Mouse (Mus musculus) limb, embryonic 15.5 days (tissue): ENCODE results near the gene Nploc4. TPM values are rescaled to one million over a fixed set of nuclear protein-coding genes. Genes with fewer than 3 reads are reported as not detected.
"Not testable (repeated sequence)": the region's sequence is repeated elsewhere in the genome, so short reads cannot be mapped to it uniquely, and the experiment has no call there.

ENCODE experiments used
- ATAC-seq: fragments of 200-750 bp; cut with Nextera tagmentation; 2 replicates; pipeline ENCODE4 v1.8.0; 2017; ENCODE audit warnings: low read depth, moderate TSS enrichment; ENCODE audit not compliant: insufficient number of reproducible peaks, low FRiP score, low TSS enrichment
- H3K27ac ChIP-seq: fragments of 300-500 bp; sonication (generic); 2 replicates; pipeline ENCODE4 v1.5.1; 2015; ENCODE audit warnings: moderate library complexity, mild to moderate bottlenecking, inconsistent platforms
- H3K27me3 ChIP-seq: fragments of 300-500 bp; sonication (generic); 2 replicates; pipeline ENCODE4 v1.6.1; 2015; ENCODE audit warnings: inconsistent platforms
- H3K36me3 ChIP-seq: fragments of 300-500 bp; sonication (generic); 2 replicates; pipeline ENCODE4 v1.6.1; 2015; ENCODE audit warnings: inconsistent platforms
- H3K4me1 ChIP-seq: fragments of 300-500 bp; sonication (generic); 2 replicates; pipeline ENCODE4 v1.6.1; 2015; ENCODE audit warnings: inconsistent platforms
- H3K4me2 ChIP-seq: fragments of 300-500 bp; sonication (generic); 2 replicates; pipeline ENCODE4 v1.6.1; 2015; ENCODE audit warnings: mild to moderate bottlenecking, inconsistent platforms
- H3K4me3 ChIP-seq: fragments of 300-500 bp; sonication (generic); 2 replicates; pipeline ENCODE4 v1.5.1; 2015; ENCODE audit warnings: mild to moderate bottlenecking, inconsistent platforms
- H3K9ac ChIP-seq: fragments of 300-500 bp; sonication (generic); 2 replicates; pipeline ENCODE4 v1.6.1; 2015; ENCODE audit warnings: inconsistent platforms
- H3K9me3 ChIP-seq: fragments of 300-500 bp; sonication (generic); 2 replicates; pipeline ENCODE4 v1.6.1; 2016; ENCODE audit warnings: inconsistent platforms
- WGBS: fragments of 180-500 bp; shearing (Covaris S2); methylation state at CpG from one replicate; pipeline ENCODE4 v1.1.7; 2015; 5-methylcytosine and 5-hydroxymethylcytosine counted together
- polyA plus RNA-seq: library from polyadenylated mRNA; unstranded; fragments of >200 nt; fragmentation: Nextera tagmentation; extraction: Ambion mirVana; gene quantifications from 2 replicates; pipeline ENCODE4 v1.2.1, GENCODE M21; 2015

Gene Nploc4
- polyA plus RNA-seq, 1 experiment from 2014 or later: 30.8 TPM

GRCm38 (mm10) chr11:120355277-120356039, 82.0 kb downstream of the Nploc4 start:
- no peak overlapping the region for H3K27ac ChIP-seq

GRCm38 (mm10) chr11:120354304-120355276, 82.9 kb downstream of the Nploc4 start:
- no peak overlapping the region for H3K27ac ChIP-seq
- H3K27me3 ChIP-seq: no peaks in the 10 kb centered on the region
- no peak overlapping the region for H3K4me2 ChIP-seq
- WGBS: 78% methylated on average over 17 of the region's 17 CpGs
- no peaks in the 10 kb centered on the region for H3K9me3 ChIP-seq
- peaks cover 77% of the 10 kb centered on the region for H3K4me1 ChIP-seq
- no peak for ATAC-seq
- H3K36me3 ChIP-seq: no peaks in the 10 kb centered on the region
- no peak overlapping the region for H3K4me3 ChIP-seq
- no peak overlapping the region for H3K9ac ChIP-seq

More at GRCm38 (mm10) chr11:120355277-120356039, 82.0 kb downstream of the Nploc4 start:
- no peak for ATAC-seq
- Histone ChIP-seq H3K9me3 (no peaks in the 10 kb centered on the region), H3K9ac (no peak overlapping the region), H3K4me3 (no peak overlapping the region), H3K4me2 (no peak overlapping the region), H3K27me3 (no peaks in the 10 kb centered on the region), H3K36me3 (no peaks in the 10 kb centered on the region), H3K4me1 (peaks cover 77% of the 10 kb centered on the region)
- WGBS: 62% methylated on average over 5 of the region's 5 CpGs

GRCm38 (mm10) chr11:120353500-120354303, 83.8 kb downstream of the Nploc4 start:
- Histone ChIP-seq H3K4me2 (0 out of 2 replicates have a peak overlapping the region, but pooled peaks have one; percentile 8), H3K9ac (no peak overlapping the region), H3K4me3 (no peak overlapping the region), H3K27me3 (no peaks in the 10 kb centered on the region), H3K27ac (0 out of 2 replicates have a peak overlapping the region, but pooled peaks have one; percentile 99), H3K9me3 (no peaks in the 10 kb centered on the region), H3K36me3 (no peaks in the 10 kb centered on the region), H3K4me1 (peaks cover 75% of the 10 kb centered on the region)
- WGBS: 26% methylated on average over 26 of the region's 26 CpGs
- ATAC-seq: no peak

GRCm38 (mm10) chr11:120352571-120353290, 84.8 kb downstream of the Nploc4 start:
- H3K27me3 ChIP-seq: no peaks in the 10 kb centered on the region
- no peaks in the 10 kb centered on the region for H3K9me3 ChIP-seq
- H3K27ac ChIP-seq: peak overlapping the region; percentile 99
- 51% methylated on average over 13 of the region's 13 CpGs for WGBS
- H3K4me3 ChIP-seq: no peak overlapping the region
- no peak overlapping the region for H3K9ac ChIP-seq
- ATAC-seq: no peak
- H3K36me3 ChIP-seq: no peaks in the 10 kb centered on the region
- peaks cover 65% of the 10 kb centered on the region for H3K4me1 ChIP-seq
- H3K4me2 ChIP-seq: no peak overlapping the region

- not testable (repeated sequence) for H3K36me3 ChIP-seq, H3K4me2 ChIP-seq, H3K4me3 ChIP-seq, ATAC-seq, H3K27me3 ChIP-seq, H3K9ac ChIP-seq, H3K9me3 ChIP-seq
- peaks cover 58% of the 10 kb centered on the region for H3K4me1 ChIP-seq
- WGBS: 83% methylated on average over 5 of the region's 5 CpGs
- H3K27ac ChIP-seq: peak overlapping the region; percentile 99
Observed at GRCm38 (mm10) chr11:120352093-120352350, 85.5 kb downstream of the Nploc4 start.

GRCm38 (mm10) chr11:120351250-120352092, 86.0 kb downstream of the Nploc4 start:
- Histone ChIP-seq H3K36me3 (0 out of 2 replicates have a peak, but pooled peaks cover 3% of the 10 kb centered on the region), H3K9me3 (no peaks in the 10 kb centered on the region), H3K4me3 (no peak overlapping the region), H3K27me3 (no peaks in the 10 kb centered on the region), H3K4me2 (0 out of 2 replicates have a peak overlapping the region, but pooled peaks have one; percentile 87), H3K9ac (no peak overlapping the region), H3K27ac (peak overlapping the region; percentile 99), H3K4me1 (peaks cover 57% of the 10 kb centered on the region)
- 83% methylated on average over 10 of the region's 10 CpGs for WGBS
- no peak for ATAC-seq

DNA sequence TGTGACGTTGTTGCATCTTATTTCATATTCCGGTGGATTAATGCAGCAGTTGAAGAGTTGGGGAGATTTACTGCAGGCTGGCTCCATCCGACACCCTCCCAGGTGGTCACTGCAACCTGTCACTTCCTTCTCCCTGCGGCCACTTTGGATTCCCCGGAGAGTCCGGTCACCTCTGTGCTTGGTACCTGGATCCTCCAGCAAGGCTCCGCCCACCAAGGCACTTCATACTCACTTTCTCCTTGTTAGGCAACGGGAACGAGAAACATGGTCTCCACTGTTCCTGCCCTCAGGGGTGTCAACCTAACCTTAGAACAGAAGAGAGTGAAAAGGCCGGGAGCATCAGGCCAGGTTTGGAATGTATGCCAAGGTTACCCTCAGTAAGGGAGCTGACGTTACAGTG, 86.8 kb downstream of the Nploc4 start:
- peak overlapping the region; percentile 99 for H3K27ac ChIP-seq
- 0 out of 2 replicates have a peak, but pooled peaks cover 4% of the 10 kb centered on the region for H3K36me3 ChIP-seq
- H3K4me3 ChIP-seq: peak overlapping the region; percentile 98
- no peaks in the 10 kb centered on the region for H3K27me3 ChIP-seq
- H3K4me1 ChIP-seq: peaks cover 56% of the 10 kb centered on the region
- H3K9me3 ChIP-seq: no peaks in the 10 kb centered on the region
- peak overlapping the region; percentile 87 for H3K4me2 ChIP-seq
- H3K9ac ChIP-seq: no peak overlapping the region
- 10% methylated on average over 11 of the region's 11 CpGs for WGBS
- ATAC-seq: no peak

DNA sequence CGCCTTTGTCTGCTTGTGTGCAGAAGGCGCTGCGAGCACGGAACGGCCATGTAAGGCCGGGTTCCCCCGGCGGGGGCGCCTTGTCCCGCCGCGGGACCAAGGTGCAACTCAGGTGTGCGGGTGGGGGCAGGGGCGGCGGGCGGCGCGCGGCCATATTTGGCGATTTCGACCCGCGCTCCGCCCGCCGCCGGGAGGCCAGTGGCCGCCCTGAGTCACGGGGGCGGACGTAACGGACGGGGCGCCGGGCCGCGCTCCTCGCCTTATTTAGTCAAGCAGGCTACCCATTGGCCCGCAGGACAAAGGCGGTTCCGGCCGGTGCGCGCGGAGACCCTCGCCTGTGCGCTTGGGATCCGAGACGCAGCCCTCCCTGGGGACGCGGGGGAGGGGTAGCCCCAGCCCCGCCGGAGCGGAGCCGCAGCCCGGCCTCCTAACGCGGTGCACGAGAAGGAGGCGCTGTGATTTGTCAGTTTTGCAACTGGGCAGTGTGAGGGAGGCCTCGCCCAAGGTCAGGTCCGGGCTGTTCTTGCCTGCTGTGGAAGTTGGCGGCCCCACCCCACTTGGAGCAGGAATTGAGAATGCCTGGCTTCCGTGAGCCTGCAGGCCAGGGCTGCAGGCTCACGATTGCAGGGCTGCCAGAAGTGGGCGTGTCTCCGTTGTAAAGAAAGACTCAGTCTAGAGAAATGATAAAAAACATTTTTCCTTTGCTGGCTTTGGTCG, 87.4 kb downstream of the Nploc4 start:
- H3K9ac ChIP-seq: peak overlapping the region; percentile 87
- peak overlapping the region; percentile 87 for H3K4me2 ChIP-seq
- ATAC-seq: peak; percentile 70
- H3K27me3 ChIP-seq: no peaks in the 10 kb centered on the region
- under 1% methylated on average over 67 of the region's 68 CpGs for WGBS
- peaks cover 56% of the 10 kb centered on the region for H3K4me1 ChIP-seq
- H3K27ac ChIP-seq: peak overlapping the region; percentile 99
- H3K36me3 ChIP-seq: peaks cover 7% of the 10 kb centered on the region
- H3K4me3 ChIP-seq: peak overlapping the region; percentile 98
- no peaks in the 10 kb centered on the region for H3K9me3 ChIP-seq

DNA sequence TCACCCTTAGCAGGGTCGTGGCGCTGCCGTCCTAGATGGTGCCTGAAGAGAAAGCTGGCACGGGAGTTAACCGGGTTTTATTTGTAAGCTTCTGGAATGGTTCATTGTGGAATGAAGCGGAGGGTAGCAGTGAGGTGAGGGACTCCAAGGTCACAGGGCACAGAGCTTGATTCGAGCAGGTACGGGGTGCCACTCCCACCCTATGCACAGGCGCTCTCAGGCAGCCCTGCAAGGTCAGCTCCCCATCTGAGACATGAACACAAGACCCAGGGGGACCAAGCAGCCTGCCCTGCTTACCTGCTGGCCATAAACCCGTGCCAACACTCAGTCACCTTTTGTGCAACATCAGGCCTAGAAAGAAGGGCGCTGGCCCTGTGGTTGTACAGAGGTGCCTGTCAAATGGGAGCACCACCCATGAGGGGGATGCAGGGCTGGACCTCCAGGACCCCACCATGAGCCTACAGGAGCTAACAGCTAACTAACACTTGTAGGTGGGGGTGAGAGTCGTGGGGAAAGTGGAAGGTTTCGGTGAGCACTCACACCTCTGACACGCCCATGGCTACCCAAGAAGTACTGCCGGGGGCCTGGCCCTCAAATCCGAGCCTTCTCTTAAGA, 88.0 kb downstream of the Nploc4 start:
- Histone ChIP-seq H3K9me3 (no peaks in the 10 kb centered on the region), H3K9ac (peak overlapping the region; percentile 87), H3K27me3 (no peaks in the 10 kb centered on the region), H3K4me2 (peak overlapping the region; percentile 87), H3K4me1 (peaks cover 57% of the 10 kb centered on the region), H3K27ac (peak overlapping the region; percentile 99), H3K4me3 (peak overlapping the region; percentile 98), H3K36me3 (peaks cover 13% of the 10 kb centered on the region)
- 0 out of 2 replicates have a peak, but pooled peaks have one; percentile 0 for ATAC-seq
- WGBS: 2% methylated on average over 16 of the region's 16 CpGs
